Mouse (Mus musculus) left cerebral cortex, adult 2 months (tissue): ENCODE data around the gene Jmjd6. TPM values are rescaled to one million over a fixed set of nuclear protein-coding genes. Genes with fewer than 3 reads are reported as not detected.

ENCODE experiments used
- DNase-seq, 2 experiments: peaks; one replicate each; pipeline ENCODE4 v3.0.0; 2021 to 2022; ENCODE audit warnings: low spot score in 2 of 2, mixed read lengths in 1 of 2; ENCODE audit errors: extremely low spot score in 1 of 2
- H3K27ac ChIP-seq: fragments of 200-600 bp; 2 replicates; pipeline ENCODE4 v1.8.1; 2022
- H3K4me3 ChIP-seq: fragments of 200-600 bp; 2 replicates; pipeline ENCODE4 v1.8.1; 2022
- CTCF ChIP-seq: fragments of 200-600 bp; IDR thresholded peaks from 2 replicates; pipeline ENCODE4 v1.8.1; 2022; ENCODE audit warnings: antibody characterized with exemption, mild to moderate bottlenecking, moderate library complexity
- intact Hi-C: fragments of 180-260 bp; cut with DNase I; formaldehyde crosslinking; loops from one replicate; pipeline ENCODE4 v1.15.1; 2025
- total RNA-seq, 2 experiments: library from RNA; stranded (reverse); gene quantifications; 2 replicates each; pipeline ENCODE4 v1.2.3; 2021

Gene Jmjd6
- total RNA-seq, 2 experiments from 2014 or later = 29.7 to 35.9 TPM

GRCm38 (mm10) chr11:116809520-116809919 is 33.7 kb downstream of the Jmjd6 start:
- no peak for TF ChIP-seq CTCF
- no peak for DNase-seq
- intact Hi-C loops = loop anchor here (2.0 to 10.0 kb wide), 2 partner anchors 167 to 305 kb away; no protein-coding TSS in a partner anchor
- Histone ChIP-seq H3K4me3 (no peak overlapping the region), H3K27ac (no peak overlapping the region)

- TF ChIP-seq CTCF = no peak
- H3K4me3 ChIP-seq = no peak overlapping the region
- no peak overlapping the region for H3K27ac ChIP-seq
- DNase-seq = no peak
- intact Hi-C loops = loop anchor here (1.0 to 10.0 kb wide), 3 partner anchors 138 to 304 kb away; no protein-coding TSS in a partner anchor
Observed at GRCm38 (mm10) chr11:116808811-116809395, 34.3 kb downstream of the Jmjd6 start.

GRCm38 (mm10) chr11:116807938-116808606 is 35.2 kb downstream of the Jmjd6 start:
- Histone ChIP-seq H3K27ac (no peak overlapping the region), H3K4me3 (no peak overlapping the region)
- peak; percentile 78 to 86 for DNase-seq
- TF ChIP-seq CTCF = peak; percentile 90
- intact Hi-C loops = loop anchor here (1.0 to 10.0 kb wide), 3 partner anchors 137 to 303 kb away; no protein-coding TSS in a partner anchor

GRCm38 (mm10) chr11:116807526-116807925 is 35.7 kb downstream of the Jmjd6 start:
- Histone ChIP-seq H3K27ac (no peak overlapping the region), H3K4me3 (no peak overlapping the region)
- no peak for DNase-seq
- intact Hi-C loops = loop anchor here (10.0 kb wide), 1 partner anchor 303 kb away; no protein-coding TSS in a partner anchor
- TF ChIP-seq CTCF = no peak

- intact Hi-C loops = loop anchor here (10.0 kb wide), 1 partner anchor 302 kb away; no protein-coding TSS in a partner anchor
- no peak for TF ChIP-seq CTCF
- Histone ChIP-seq H3K27ac (no peak overlapping the region), H3K4me3 (no peak overlapping the region)
- no peak for DNase-seq
Observed at GRCm38 (mm10) chr11:116807116-116807515, 36.1 kb downstream of the Jmjd6 start.

- intact Hi-C loops = loop anchor here (10.0 kb wide), 1 partner anchor 302 kb away; no protein-coding TSS in a partner anchor
- no peak for DNase-seq
- Histone ChIP-seq H3K27ac (no peak overlapping the region), H3K4me3 (no peak overlapping the region)
- TF ChIP-seq CTCF = no peak
Observed at GRCm38 (mm10) chr11:116806136-116807071, 36.8 kb downstream of the Jmjd6 start.

GRCm38 (mm10) chr11:116802709-116803108 is 40.5 kb downstream of the Jmjd6 start:
- Histone ChIP-seq H3K4me3 (no peak overlapping the region), H3K27ac (no peak overlapping the region)
- no peak for TF ChIP-seq CTCF
- intact Hi-C loops = loop anchor here (10.0 kb wide), 1 partner anchor 298 kb away; no protein-coding TSS in a partner anchor
- DNase-seq = no peak

- TF ChIP-seq CTCF = no peak
- no peak for DNase-seq
- H3K27ac ChIP-seq = no peak overlapping the region
- intact Hi-C loops = loop anchor here (10.0 kb wide), 1 partner anchor 296 kb away; no protein-coding TSS in a partner anchor
- H3K4me3 ChIP-seq = no peak overlapping the region
Observed at GRCm38 (mm10) chr11:116801106-116801505, 42.1 kb downstream of the Jmjd6 start.

- DNase-seq = no peak
- TF ChIP-seq CTCF = no peak
- no peak overlapping the region for H3K27ac ChIP-seq
- no peak overlapping the region for H3K4me3 ChIP-seq
- intact Hi-C loops = no loop called here
Observed at GRCm38 (mm10) chr11:116799364-116799763, 43.9 kb downstream of the Jmjd6 start.

Other genes with a start within 250 kb of the Jmjd6 start
- 1 to 10 TPM; 1.9 to 2.0 TPM for gene Rhbdf2, start 216.4 kb downstream of the Jmjd6 start, total RNA-seq
- 1 to 10 TPM; 5.4 to 5.8 TPM for gene Prcd, start 189.9 kb downstream of the Jmjd6 start, total RNA-seq
- 10 to 100 TPM; 42.8 to 45.3 TPM for gene Cygb, start 189.1 kb downstream of the Jmjd6 start, total RNA-seq
- gene St6galnac1, start 67.9 kb downstream of the Jmjd6 start, total RNA-seq = not detected
- 10 to 100 TPM; 15.3 to 22.5 TPM for gene Mxra7, start 15.4 kb downstream of the Jmjd6 start, total RNA-seq
- 10 to 100 TPM; 23.9 to 26.3 TPM for gene Mettl23, start 171 bp downstream of the Jmjd6 start, total RNA-seq
- 10 to 100 TPM; 39.3 to 41.8 TPM for gene Mfsd11, start 9.0 kb upstream of the Jmjd6 start, total RNA-seq
- gene Srsf2, start 9.6 kb upstream of the Jmjd6 start, total RNA-seq = 100 to 1,000 TPM; 150 to 158 TPM
- 10 to 100 TPM; 80.0 to 92.0 TPM for gene Mgat5b, start 75.4 kb upstream of the Jmjd6 start, total RNA-seq